Mouse (Mus musculus) megakaryocyte progenitor cell, adult 5-6 weeks (primary cell): ENCODE data around the gene Gm21974. TPM values are rescaled to one million over a fixed set of nuclear protein-coding genes. Genes with fewer than 3 reads are reported as not detected.

Source experiments
- total RNA-seq, 2 experiments: library from RNA; stranded (forward) in 1 of 2; stranded (reverse) in 1 of 2; fragments of 157-497, 149-512 nt in 1 of 2; fragments of 200-1000 nt in 1 of 2; gene quantifications; 2 replicates each; pipeline versions ENCODE4 v1.2.3 to v1.2.4; 2015 to 2017

Gm21974 gene
- total RNA-seq, 2 experiments from 2014 or later = not detected

Other genes starting within 250 kb of the Gm21974 start
- gene Bcl7c, start 186.5 kb downstream of the Gm21974 start, total RNA-seq (2015) = 61.1 and 63.4 TPM in 2 replicates
- 38.1 and 44.6 TPM in 2 replicates for gene Bcl7c, start 186.5 kb downstream of the Gm21974 start, total RNA-seq (2017)
- 0.83 and 1.8 TPM in 2 replicates for gene Ctf1, start 182.7 kb downstream of the Gm21974 start, total RNA-seq (2015)
- gene Ctf1, start 182.7 kb downstream of the Gm21974 start, total RNA-seq (2017) = 0.42 and 1.9 TPM in 2 replicates
- not detected in 2 replicates for gene Ctf2, start 163.3 kb downstream of the Gm21974 start, total RNA-seq (2015)
- not detected in 2 replicates for gene Ctf2, start 163.3 kb downstream of the Gm21974 start, total RNA-seq (2017)
- 5.6 and 5.7 TPM in 2 replicates for gene Fbxl19, start 150.9 kb downstream of the Gm21974 start, total RNA-seq (2015)
- gene Fbxl19, start 150.9 kb downstream of the Gm21974 start, total RNA-seq (2017) = 14.2 and 16.1 TPM in 2 replicates
- gene Orai3, start 125.6 kb downstream of the Gm21974 start, total RNA-seq (2015) = 26.7 and 32.1 TPM in 2 replicates
- 28.2 and 30.2 TPM in 2 replicates for gene Orai3, start 125.6 kb downstream of the Gm21974 start, total RNA-seq (2017)
- gene Setd1a, start 118.8 kb downstream of the Gm21974 start, total RNA-seq (2015) = 54.7 and 67.2 TPM in 2 replicates
- 9.7 and 13.6 TPM in 2 replicates for gene Setd1a, start 118.8 kb downstream of the Gm21974 start, total RNA-seq (2017)
- not detected in 2 replicates for gene Gm49388, start 109.8 kb downstream of the Gm21974 start, total RNA-seq (2015)
- gene Gm49388, start 109.8 kb downstream of the Gm21974 start, total RNA-seq (2017) = not detected in 2 replicates
- 20.2 and 31.3 TPM in 2 replicates for gene Hsd3b7, start 94.8 kb downstream of the Gm21974 start, total RNA-seq (2015)
- 25.6 and 26.8 TPM in 2 replicates for gene Hsd3b7, start 94.8 kb downstream of the Gm21974 start, total RNA-seq (2017)
- gene Stx4a, start 71.2 kb downstream of the Gm21974 start, total RNA-seq (2015) = 55.8 and 70.2 TPM in 2 replicates
- gene Stx4a, start 71.2 kb downstream of the Gm21974 start, total RNA-seq (2017) = 35.7 and 50.4 TPM in 2 replicates
- 0.12 and 1.5 TPM in 2 replicates for gene Stx1b, start 70.9 kb downstream of the Gm21974 start, total RNA-seq (2015)
- gene Stx1b, start 70.9 kb downstream of the Gm21974 start, total RNA-seq (2017) = 0.03 and 0.12 TPM in 2 replicates
- 18.7 and 19.4 TPM in 2 replicates for gene Zfp646, start 19.2 kb downstream of the Gm21974 start, total RNA-seq (2015)
- gene Zfp646, start 19.2 kb downstream of the Gm21974 start, total RNA-seq (2017) = 31.6 and 38.2 TPM in 2 replicates
- gene Zfp668, start 18.6 kb downstream of the Gm21974 start, total RNA-seq (2015) = 5.7 and 7.4 TPM in 2 replicates
- gene Zfp668, start 18.6 kb downstream of the Gm21974 start, total RNA-seq (2017) = 2.9 and 6.7 TPM in 2 replicates
- 0.15 and 0.39 TPM in 2 replicates for gene Prss53, start 4.5 kb downstream of the Gm21974 start, total RNA-seq (2015)
- gene Prss53, start 4.5 kb downstream of the Gm21974 start, total RNA-seq (2017) = not detected in 2 replicates
- 125 and 145 TPM in 2 replicates for gene Vkorc1, start 163 bp upstream of the Gm21974 start, total RNA-seq (2015)
- 30.7 and 39.6 TPM in 2 replicates for gene Vkorc1, start 163 bp upstream of the Gm21974 start, total RNA-seq (2017)
- 68.3 and 75.7 TPM in 2 replicates for gene Bckdk, start 8.6 kb upstream of the Gm21974 start, total RNA-seq (2015)
- gene Bckdk, start 8.6 kb upstream of the Gm21974 start, total RNA-seq (2017) = 42.5 and 49.9 TPM in 2 replicates
- gene Kat8, start 17.1 kb upstream of the Gm21974 start, total RNA-seq (2015) = 18.1 and 30.6 TPM in 2 replicates
- 23.7 and 30.4 TPM in 2 replicates for gene Kat8, start 17.1 kb upstream of the Gm21974 start, total RNA-seq (2017)
- gene Prss8, start 34.6 kb upstream of the Gm21974 start, total RNA-seq (2015) = not detected in 2 replicates
- gene Prss8, start 34.6 kb upstream of the Gm21974 start, total RNA-seq (2017) = not detected in 2 replicates
- gene Prss36, start 51.3 kb upstream of the Gm21974 start, total RNA-seq (2015) = 1.5 and 2.3 TPM in 2 replicates
- 0.75 and 7.2 TPM in 2 replicates for gene Prss36, start 51.3 kb upstream of the Gm21974 start, total RNA-seq (2017)
- gene Fus, start 72.0 kb upstream of the Gm21974 start, total RNA-seq (2015) = 180 and 190 TPM in 2 replicates
- gene Fus, start 72.0 kb upstream of the Gm21974 start, total RNA-seq (2017) = 27.2 and 49.5 TPM in 2 replicates
- 142 and 147 TPM in 2 replicates for gene Pycard, start 98.4 kb upstream of the Gm21974 start, total RNA-seq (2015)
- gene Pycard, start 98.4 kb upstream of the Gm21974 start, total RNA-seq (2017) = 20.8 and 26.9 TPM in 2 replicates
- not detected in 2 replicates for gene Trim72, start 108.5 kb upstream of the Gm21974 start, total RNA-seq (2015)
- not detected in 2 replicates for gene Trim72, start 108.5 kb upstream of the Gm21974 start, total RNA-seq (2017)
- gene Itgam, start 167.2 kb upstream of the Gm21974 start, total RNA-seq (2015) = 23.6 and 24.3 TPM in 2 replicates
- gene Itgam, start 167.2 kb upstream of the Gm21974 start, total RNA-seq (2017) = 28.0 and 34.9 TPM in 2 replicates
- 0.05 TPM in 1 of 2 replicates, not detected in the other for gene Gm49368, start 167.2 kb upstream of the Gm21974 start, total RNA-seq (2015)
- not detected in 2 replicates for gene Gm49368, start 167.2 kb upstream of the Gm21974 start, total RNA-seq (2017)
- gene Itgax, start 234.1 kb upstream of the Gm21974 start, total RNA-seq (2015) = 0.32 and 0.76 TPM in 2 replicates
- 0.67 and 0.68 TPM in 2 replicates for gene Itgax, start 234.1 kb upstream of the Gm21974 start, total RNA-seq (2017)